17 mouse cellular contexts compared by ENCODE assay signal in genomic region chr16:25248889-25249288, GRCm38 (mm10). TPM values are rescaled to one million over a fixed set of nuclear protein-coding genes. Genes with fewer than 3 reads are reported as not detected.
DNase-seq lines count a peak whose midpoint lies in the region; ATAC-seq and TF ChIP-seq lines count a peak whose summit lies in the region.
"Had no signal": no experiment of that assay in that cellular context is flagged by ENCODE, and none has a peak within 500 bp of the region (broad histone marks: within the 10 kb centered on the region; RNA-seq: fewer than 3 reads in every experiment).

No protein-coding gene starts in this region.

- H3K27ac ChIP-seq in heart, embryonic 13.5 days (replicated peaks), result no peak overlapping the region
- no peak overlapping the region for H3K27ac ChIP-seq in heart, embryonic 10.5 days
- H3K27ac ChIP-seq: liver, embryonic 12.5 days; midbrain, embryonic 15.5 days; neural tube, embryonic 13.5 days had no signal

- H3K36me3 ChIP-seq in heart, embryonic 13.5 days, result no peaks in the 10 kb centered on the region
- H3K36me3 ChIP-seq in heart, embryonic 10.5 days, result no peaks in the 10 kb centered on the region
- H3K36me3 ChIP-seq: liver, embryonic 12.5 days; midbrain, embryonic 15.5 days; neural tube, embryonic 13.5 days had no signal

- no peaks in the 10 kb centered on the region for H3K9me3 ChIP-seq in heart, embryonic 13.5 days
- no peaks in the 10 kb centered on the region for H3K9me3 ChIP-seq in heart, embryonic 10.5 days
- H3K9me3 ChIP-seq: liver, embryonic 12.5 days; midbrain, embryonic 15.5 days; neural tube, embryonic 13.5 days had no signal

- no peak for ATAC-seq in heart, embryonic 13.5 days (ENCODE audit: extremely low read depth, insufficient number of reproducible peaks, low FRiP score, low TSS enrichment)
- ATAC-seq in Patski, result peak; percentile 60
- ATAC-seq in inflammation-experienced regulatory T-cells, adult 6 months, result peak; percentile 77
- ATAC-seq: liver, embryonic 12.5 days; midbrain, embryonic 15.5 days had no signal

- H3K4me3 ChIP-seq in heart, embryonic 13.5 days, result no peak overlapping the region
- no peak overlapping the region for H3K4me3 ChIP-seq in heart, embryonic 10.5 days
- H3K4me3 ChIP-seq: liver, embryonic 12.5 days; midbrain, embryonic 15.5 days; neural tube, embryonic 13.5 days had no signal

- no peak overlapping the region for H3K9ac ChIP-seq in heart, embryonic 13.5 days
- H3K9ac ChIP-seq: liver, embryonic 12.5 days; midbrain, embryonic 15.5 days; neural tube, embryonic 13.5 days had no signal

- WGBS in heart, embryonic 13.5 days, result 46% methylated on average over 6 of the region's 6 CpGs
- WGBS in heart, embryonic 10.5 days, result 61% methylated on average over 6 of the region's 6 CpGs

- CTCF ChIA-PET in Patski (lab: Charles Lee), result no interaction called here

- POLR2A ChIA-PET in Patski (lab: Charles Lee), result no interaction called here

- in situ Hi-C loops in Patski (cut with MboI; ENCODE audit: low pct_unique_long_range_greater_than_20kb), result no loop called here

- DNase-seq in heart, embryonic 10.5 days (ENCODE audit: low spot score), result no peak
- DNase-seq in 416B (ENCODE audit: low read depth), result peak; percentile 89
- no peak for DNase-seq in Patski (ENCODE audit: low read depth, low spot score)
- DNase-seq in cerebellum, adult 9-10 months, result no peak
- no peak for DNase-seq in spleen, postnatal 36 days (ENCODE audit: low spot score in 2 of 2)
- no peak for DNase-seq in adipocyte (ENCODE audit: low spot score)
- DNase-seq: cerebellum, adult 8-10 months; heart, adult 11 months; heart, postnatal 14 days; lung, postnatal 14 days had no signal

- TF ChIP-seq CTCF in Patski (IDR thresholded peaks at IDR 0.05), result no peak

- 0 out of 2 replicates have a peak overlapping the region, but pooled peaks have one; percentile 13 for H3K4me2 ChIP-seq in heart, embryonic 13.5 days
- H3K4me2 ChIP-seq: liver, embryonic 12.5 days; midbrain, embryonic 15.5 days; neural tube, embryonic 13.5 days had no signal

- peaks cover 8% of the 10 kb centered on the region for H3K4me1 ChIP-seq in heart, embryonic 13.5 days
- H3K4me1 ChIP-seq in heart, embryonic 10.5 days, result no peaks in the 10 kb centered on the region
- H3K4me1 ChIP-seq: liver, embryonic 12.5 days; midbrain, embryonic 15.5 days; neural tube, embryonic 13.5 days had no signal

- no peaks in the 10 kb centered on the region for H3K27me3 ChIP-seq in heart, embryonic 13.5 days (replicated peaks)
- H3K27me3 ChIP-seq in heart, embryonic 10.5 days (ENCODE audit: insufficient read depth, poor library complexity, severe bottlenecking), result no peaks in the 10 kb centered on the region
- peaks cover 17% of the 10 kb centered on the region for H3K27me3 ChIP-seq in Patski
- H3K27me3 ChIP-seq: liver, embryonic 12.5 days; midbrain, embryonic 15.5 days; neural tube, embryonic 13.5 days had no signal

RNA-seq across cellular contexts. Expression of gene Tprg, which starts 37.7 kb away (rescaled TPM):
- polyA plus RNA-seq in heart, embryonic 13.5 days (2015; fragmentation: Nextera tagmentation; extraction: Ambion mirVana), result not detected in 2 replicates
- not detected in 2 replicates for polyA plus RNA-seq in heart, embryonic 10.5 days (2016; fragmentation: Nextera tagmentation; extraction: Ambion mirVana)
- 0.10 TPM for polyA plus RNA-seq in Patski (2021)
- polyA plus RNA-seq in inflammation-experienced regulatory T-cells, adult 6 months (2017; shearing (Covaris generic)), result under 1 TPM in 1 of 3 experiments, not detected in 2; 0.34 TPM
- polyA plus RNA-seq: kidney, embryonic 16.5 days; liver, embryonic 12.5 days; neural tube, embryonic 13.5 days; small intestine, adult 2 months had no signal
